10 mouse cellular contexts compared by ENCODE assay signal in the genomic region with DNA sequence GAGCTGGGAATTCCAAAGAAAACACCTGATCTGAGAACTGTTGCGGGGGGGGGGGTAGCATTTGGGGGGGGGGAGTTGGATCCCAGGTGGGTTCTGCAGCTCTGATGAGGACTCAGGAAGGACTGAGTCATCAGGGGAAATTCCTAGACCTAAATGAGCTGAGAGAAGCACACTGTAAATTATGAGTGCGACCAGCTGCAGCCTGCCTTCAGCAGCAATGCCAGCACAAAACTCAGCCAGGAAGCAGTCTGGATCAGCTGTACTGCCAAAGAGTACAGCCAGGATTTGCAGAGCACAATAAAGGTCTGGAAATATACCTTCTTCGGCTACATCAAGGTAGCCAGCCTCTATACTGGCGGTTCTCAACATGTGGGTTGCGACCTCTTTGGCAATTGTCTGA.
DNase-seq lines count a peak whose midpoint lies in the region; TF ChIP-seq lines count a peak whose summit lies in the region.
"Had no signal": no experiment of that assay in that cellular context is flagged by ENCODE, and none has a peak within 500 bp of the region (broad histone marks: within the 10 kb centered on the region; RNA-seq: fewer than 3 reads in every experiment).

No protein-coding gene starts in this region.

- no peak overlapping the region for H3K9ac ChIP-seq in heart, adult 2 months (ENCODE audit: low read depth, low read length)
- H3K9ac ChIP-seq: liver, embryonic 15.5 days; neural tube, embryonic 12.5 days had no signal

- 35% methylated on average over 5 of the region's 5 CpGs for WGBS in heart, adult 2 months

- no peak for TF ChIP-seq CTCF in heart, adult 2 months (IDR thresholded peaks at IDR 0.05)

- H3K4me3 ChIP-seq in heart, adult 2 months: no peak overlapping the region
- H3K4me3 ChIP-seq: liver, embryonic 15.5 days; neural tube, embryonic 12.5 days had no signal

- no peak for TF ChIP-seq POLR2A in heart, adult 2 months (IDR thresholded peaks at IDR 0.05; ENCODE audit: insufficient read depth, low read depth, low read length)

- peaks cover 4% of the 10 kb centered on the region for H3K4me1 ChIP-seq in heart, adult 2 months (ENCODE audit: control insufficient read depth, insufficient read depth, low read length)
- H3K4me1 ChIP-seq: liver, embryonic 15.5 days; neural tube, embryonic 12.5 days had no signal

- intact Hi-C loops in heart, adult 2 months (cut with DNase I): no loop called here

- DNase-seq in heart, adult 11 months: peak; percentile 86
- DNase-seq in heart, adult 2 months: no peak
- DNase-seq in right cerebral cortex, adult 18-20 months: peak; percentile 20
- no peak for DNase-seq in right cerebral cortex, postnatal 25 days
- peak; percentile 12 to 19 for DNase-seq in layer of hippocampus, postnatal 10 days (ENCODE audit: low spot score in 2 of 2)
- DNase-seq in cerebellum, adult 8-10 months: no peak
- no peak for DNase-seq in thymus, postnatal 25 days
- DNase-seq in retina, postnatal 1 day: no peak

- no peaks in the 10 kb centered on the region for H3K27me3 ChIP-seq in heart, adult 2 months (ENCODE audit: control insufficient read depth, insufficient read depth, low read length)
- H3K27me3 ChIP-seq: liver, embryonic 15.5 days; neural tube, embryonic 12.5 days had no signal

- H3K27ac ChIP-seq in heart, adult 2 months: no peak overlapping the region
- H3K27ac ChIP-seq: liver, embryonic 15.5 days; neural tube, embryonic 12.5 days had no signal

- no peaks in the 10 kb centered on the region for H3K79me2 ChIP-seq in heart, adult 2 months (replicated peaks; ENCODE audit: control insufficient read depth, insufficient read depth, low read length)

- H3K36me3 ChIP-seq in heart, adult 2 months (ENCODE audit: control insufficient read depth, insufficient read depth, low read length): 0 out of 2 replicates have a peak, but pooled peaks cover 2% of the 10 kb centered on the region
- H3K36me3 ChIP-seq: liver, embryonic 15.5 days; neural tube, embryonic 12.5 days had no signal

- no peak for TF ChIP-seq EP300 in heart, adult 2 months (IDR thresholded peaks at IDR 0.05; ENCODE audit: insufficient read depth, low read depth, low read length)

Comparison
In these comparisons a context has a peak if more than half of its experiments do, and no peak if none do; other contexts are left out.
1. DNase-seq: peak in heart, adult 11 months (single experiment), right cerebral cortex, adult 18-20 months (single experiment) and layer of hippocampus, postnatal 10 days (2 of 2); none in heart, adult 2 months (0 of 2), right cerebral cortex, postnatal 25 days (single experiment), cerebellum, adult 8-10 months (single experiment), thymus, postnatal 25 days (single experiment) and retina, postnatal 1 day (single experiment).